Mouse (Mus musculus) neural tube, embryonic 11.5 days (tissue): ENCODE results near the gene Avpi1. TPM values are rescaled to one million over a fixed set of nuclear protein-coding genes. Genes with fewer than 3 reads are reported as not detected.

Experiments
- ATAC-seq: fragments of 200-750 bp; cut with Nextera tagmentation; 2 replicates; pipeline ENCODE4 v1.8.0; 2017; ENCODE audit warnings: moderate number of reproducible peaks, mild to moderate bottlenecking, moderate TSS enrichment, moderate library complexity; ENCODE audit not compliant: insufficient read depth, low FRiP score, low TSS enrichment
- DNase-seq: peaks from one replicate; pipeline ENCODE4 v3.0.0-alpha.2; 2015; ENCODE audit warnings: low spot score
- H3K27ac ChIP-seq: fragments of 300-500 bp; sonication (generic); 2 replicates; pipeline ENCODE4 v1.5.1; 2014; ENCODE audit warnings: low read depth, mild to moderate bottlenecking, low read length
- H3K27me3 ChIP-seq: fragments of 300-500 bp; sonication (generic); 2 replicates; pipeline ENCODE4 v1.6.1; 2014; ENCODE audit warnings: mild to moderate bottlenecking, low read length, mixed read lengths; ENCODE audit not compliant: control insufficient read depth, insufficient read depth
- H3K36me3 ChIP-seq: fragments of 300-500 bp; sonication (generic); 2 replicates; pipeline ENCODE4 v1.6.1; 2014; ENCODE audit warnings: mild to moderate bottlenecking, low read length, moderate library complexity, mixed read lengths; ENCODE audit not compliant: control insufficient read depth, insufficient read depth
- H3K4me1 ChIP-seq: fragments of 300-500 bp; sonication (generic); 2 replicates; pipeline ENCODE4 v1.6.1; 2014; ENCODE audit warnings: low read length, mixed read lengths; ENCODE audit not compliant: control insufficient read depth, insufficient read depth
- H3K4me2 ChIP-seq: fragments of 300-500 bp; sonication (generic); 2 replicates; pipeline ENCODE4 v1.6.1; 2014; ENCODE audit warnings: low read depth, mild to moderate bottlenecking, moderate library complexity
- H3K4me3 ChIP-seq: fragments of 300-500 bp; sonication (generic); 2 replicates; pipeline ENCODE4 v1.5.1; 2014; ENCODE audit warnings: low read depth, low read length
- H3K9ac ChIP-seq: fragments of 300-500 bp; sonication (generic); 2 replicates; pipeline ENCODE4 v1.6.1; 2014; ENCODE audit warnings: mild to moderate bottlenecking, low read length
- H3K9me3 ChIP-seq: fragments of 300-500 bp; sonication (generic); 2 replicates; pipeline ENCODE4 v1.6.1; 2016; ENCODE audit warnings: low read length; ENCODE audit not compliant: control insufficient read depth
- WGBS: fragments of 180-500 bp; shearing (Covaris S2); extraction: QIAGEN DNeasy Blood & Tissue Kit; methylation state at CpG from one replicate; pipeline ENCODE4 v1.1.7; 2014; 5-methylcytosine and 5-hydroxymethylcytosine counted together
- polyA plus RNA-seq: library from polyadenylated mRNA; unstranded; fragments of >200 nt; fragmentation: Nextera tagmentation; extraction: Ambion mirVana; gene quantifications from 2 replicates; pipeline ENCODE4 v1.2.1, GENCODE M21; 2014

Gene Avpi1
- polyA plus RNA-seq, 1 experiment from 2014 or later = 13.6 TPM

DNA sequence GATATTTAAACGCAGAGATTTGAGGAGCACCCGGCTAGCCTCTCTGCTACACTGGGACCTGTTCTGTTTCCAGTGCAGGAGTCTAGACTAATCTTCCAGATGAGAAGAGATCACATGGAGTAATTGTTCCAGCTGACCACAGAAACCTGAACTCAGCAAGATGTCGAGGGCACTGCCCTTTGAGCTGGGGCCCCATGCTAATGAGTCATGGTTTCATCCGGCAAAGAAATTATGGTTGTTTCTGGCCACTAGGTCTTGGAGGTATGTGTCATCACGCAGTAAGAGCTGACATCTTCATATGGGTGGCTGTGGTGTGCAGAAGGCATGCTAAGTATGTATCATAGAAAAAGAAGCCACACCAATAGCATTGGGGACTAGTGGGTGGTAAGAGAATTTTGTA lies 48.9 kb downstream of the Avpi1 start:
- no peaks in the 10 kb centered on the region; the same call in 1 of the 2 replicates for H3K36me3 ChIP-seq
- WGBS = 78% methylated on average over 5 of the region's 5 CpGs

DNA sequence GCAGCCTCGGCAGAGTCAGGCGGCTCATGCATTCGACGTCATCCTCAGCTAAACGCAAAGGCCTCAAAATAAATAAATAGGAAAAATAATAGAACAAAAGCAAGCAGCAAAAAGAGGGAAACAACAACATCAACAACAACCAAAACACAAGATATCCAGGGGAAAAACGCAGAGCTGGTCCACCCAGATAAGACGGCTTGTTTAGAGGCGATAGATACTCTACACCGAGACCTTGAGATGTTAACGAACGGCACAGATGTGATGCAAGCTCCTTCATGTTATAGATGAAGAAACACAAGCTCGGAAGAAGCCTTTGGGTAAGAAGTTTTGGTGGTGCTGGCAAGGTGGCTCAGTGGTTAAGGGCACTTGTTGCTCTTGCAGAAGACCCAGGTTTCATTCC lies 49.9 kb downstream of the Avpi1 start:
- Histone ChIP-seq H3K27ac (no peak overlapping the region), H3K9me3 (no peaks in the 10 kb centered on the region), H3K36me3 (no peaks in the 10 kb centered on the region; the same call in 1 of the 2 replicates), H3K4me2 (no peak overlapping the region), H3K4me1 (no peaks in the 10 kb centered on the region), H3K4me3 (no peak overlapping the region), H3K9ac (no peak overlapping the region), H3K27me3 (no peaks in the 10 kb centered on the region)
- 93% methylated on average over 12 of the region's 12 CpGs for WGBS
- ATAC-seq (no peak), DNase-seq (no peak)

More for the DNA sequence above, 48.9 kb downstream of the Avpi1 start:
- ATAC-seq (no peak), DNase-seq (no peak)
- H3K9me3 ChIP-seq = no peaks in the 10 kb centered on the region
- no peaks in the 10 kb centered on the region for H3K4me1 ChIP-seq
- no peak overlapping the region for H3K4me3 ChIP-seq
- no peak overlapping the region for H3K27ac ChIP-seq
- no peaks in the 10 kb centered on the region for H3K27me3 ChIP-seq
- no peak overlapping the region for H3K9ac ChIP-seq
- no peak overlapping the region for H3K4me2 ChIP-seq

DNA sequence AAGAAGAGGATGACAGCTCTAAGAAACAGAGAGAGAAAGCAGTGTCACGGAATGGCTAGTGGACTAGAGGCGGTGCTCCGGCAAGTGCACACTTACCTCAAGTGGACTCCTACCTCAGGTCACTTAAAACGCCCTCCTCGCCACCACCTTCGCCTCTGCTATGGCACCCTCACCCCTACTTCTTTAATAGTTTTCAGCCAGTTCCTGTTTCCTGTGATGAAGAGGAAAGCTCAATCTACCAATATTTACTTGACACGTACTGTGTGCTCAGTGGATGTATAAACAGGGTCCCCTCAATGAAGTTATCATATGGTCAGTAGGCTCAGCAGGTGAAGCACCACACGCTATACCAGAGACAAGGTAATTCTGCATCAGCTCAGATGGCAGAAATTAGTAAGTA lies 50.3 kb downstream of the Avpi1 start:
- H3K36me3 ChIP-seq = no peaks in the 10 kb centered on the region; the same call in 1 of the 2 replicates

DNA sequence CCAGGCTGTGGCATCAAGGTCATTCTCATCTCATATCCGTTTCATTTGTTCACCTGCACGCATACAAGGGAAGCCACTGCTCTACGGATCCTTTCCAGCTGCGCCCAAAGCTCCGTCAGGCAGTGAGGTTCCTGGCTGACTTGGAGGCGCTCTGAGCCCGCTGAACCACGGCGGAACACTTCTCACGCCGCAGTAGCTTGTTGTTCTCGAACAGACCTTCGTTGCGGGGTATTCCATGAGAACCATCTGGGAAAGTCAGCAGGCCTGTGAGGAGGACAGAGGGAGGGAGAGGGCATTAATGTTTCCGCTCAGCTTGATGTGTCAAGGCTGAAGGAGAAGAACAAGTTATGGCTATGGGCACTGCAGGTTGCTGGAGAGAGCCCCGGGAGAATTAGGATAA lies 52.9 kb downstream of the Avpi1 start:
- DNase-seq = no peak
- Histone ChIP-seq H3K27me3 (no peaks in the 10 kb centered on the region), H3K36me3 (no peaks in the 10 kb centered on the region; the same call in 1 of the 2 replicates), H3K9ac (no peak overlapping the region), H3K27ac (no peak overlapping the region), H3K4me2 (no peak overlapping the region), H3K4me3 (no peak overlapping the region), H3K4me1 (no peaks in the 10 kb centered on the region), H3K9me3 (no peaks in the 10 kb centered on the region)
- 91% methylated on average over 16 of the region's 16 CpGs for WGBS
- ATAC-seq = no peak

More for the DNA sequence above, 50.3 kb downstream of the Avpi1 start:
- H3K4me1 ChIP-seq = no peaks in the 10 kb centered on the region
- WGBS = 95% methylated on average over 8 of the region's 8 CpGs
- ATAC-seq (no peak), DNase-seq (no peak)
- H3K4me2 ChIP-seq = no peak overlapping the region
- H3K9me3 ChIP-seq = no peaks in the 10 kb centered on the region
- H3K4me3 ChIP-seq = no peak overlapping the region
- H3K27ac ChIP-seq = no peak overlapping the region
- H3K27me3 ChIP-seq = no peaks in the 10 kb centered on the region
- H3K9ac ChIP-seq = no peak overlapping the region

DNA sequence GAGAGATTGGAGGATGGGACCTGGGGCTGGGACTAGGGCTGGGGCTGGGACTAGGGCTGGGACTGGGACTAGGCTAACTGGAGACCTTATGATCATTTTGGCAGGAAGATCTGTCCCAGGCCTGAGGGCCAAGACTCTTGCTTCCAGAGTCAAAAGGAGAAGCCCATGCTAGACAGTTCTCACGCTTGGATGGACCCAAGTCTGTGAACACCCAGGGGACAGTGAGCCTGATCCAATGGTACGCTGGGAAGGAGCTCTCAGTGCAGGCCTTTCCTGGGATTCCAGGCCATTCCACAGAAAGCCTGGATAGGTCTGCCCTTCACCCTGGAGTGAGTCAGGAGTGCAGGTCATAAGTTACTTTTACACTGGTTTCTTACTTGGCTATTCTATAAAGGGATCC lies 53.8 kb downstream of the Avpi1 start:
- WGBS = 91% methylated on average over 2 of the region's 2 CpGs
- Histone ChIP-seq H3K4me3 (no peak overlapping the region), H3K36me3 (no peaks in the 10 kb centered on the region; the same call in 1 of the 2 replicates), H3K27ac (no peak overlapping the region), H3K4me1 (no peaks in the 10 kb centered on the region), H3K4me2 (no peak overlapping the region), H3K9ac (no peak overlapping the region), H3K27me3 (no peaks in the 10 kb centered on the region), H3K9me3 (no peaks in the 10 kb centered on the region)
- DNase-seq = no peak
- ATAC-seq = no peak

Other genes starting within 250 kb of the Avpi1 start
- gene Rrp12, start 232.9 kb downstream of the Avpi1 start, polyA plus RNA-seq = 18.0 and 20.2 TPM in 2 replicates
- gene Pgam1, start 217.1 kb downstream of the Avpi1 start, polyA plus RNA-seq = 824 and 860 TPM in 2 replicates
- gene Exosc1, start 195.6 kb downstream of the Avpi1 start, polyA plus RNA-seq = 61.3 and 67.0 TPM in 2 replicates
- gene Zdhhc16, start 195.6 kb downstream of the Avpi1 start, polyA plus RNA-seq = 66.8 and 69.2 TPM in 2 replicates
- gene Mms19, start 147.9 kb downstream of the Avpi1 start, polyA plus RNA-seq = 29.0 and 35.1 TPM in 2 replicates
- 9.9 and 11.2 TPM in 2 replicates for gene Ubtd1, start 147.3 kb downstream of the Avpi1 start, polyA plus RNA-seq
- 0.45 and 0.48 TPM in 2 replicates for gene Ankrd2, start 93.1 kb downstream of the Avpi1 start, polyA plus RNA-seq
- 0.49 and 1.4 TPM in 2 replicates for gene Hoga1, start 83.4 kb downstream of the Avpi1 start, polyA plus RNA-seq
- not detected in 2 replicates for gene 4933411K16Rik, start 76.8 kb downstream of the Avpi1 start, polyA plus RNA-seq
- gene Morn4, start 42.7 kb downstream of the Avpi1 start, polyA plus RNA-seq = 72.0 and 78.9 TPM in 2 replicates
- gene Pi4k2a, start 38.6 kb downstream of the Avpi1 start, polyA plus RNA-seq = 28.9 and 29.6 TPM in 2 replicates
- gene Marveld1, start 18.3 kb upstream of the Avpi1 start, polyA plus RNA-seq = 9.2 and 10.1 TPM in 2 replicates
- gene Zfyve27, start 34.9 kb upstream of the Avpi1 start, polyA plus RNA-seq = 21.1 and 23.7 TPM in 2 replicates
- 3.3 and 4.1 TPM in 2 replicates for gene Sfrp5, start 73.2 kb upstream of the Avpi1 start, polyA plus RNA-seq
- 5.5 and 6.1 TPM in 2 replicates for gene Golga7b, start 118.5 kb upstream of the Avpi1 start, polyA plus RNA-seq